ENCODE assay signal across 7 mouse cellular contexts in genomic region chrX:169973806-169974205, GRCm38 (mm10). TPM values are rescaled to one million over a fixed set of nuclear protein-coding genes. Genes with fewer than 3 reads are reported as not detected.
A peak's percentile ranks its signal among the peaks of the same experiment; 100 is the strongest.
DNase-seq lines count a peak whose midpoint lies in the region; ATAC-seq and TF ChIP-seq lines count a peak whose summit lies in the region.
"Not testable (repeated sequence)": the region's sequence is repeated elsewhere in the genome, so short reads cannot be mapped to it uniquely, and the experiment has no call there.

No protein-coding gene starts in this region.

- not testable (repeated sequence) for DNase-seq in MEL (ENCODE audit: low read depth, low spot score)
- peak; percentile 8 for DNase-seq in c-Kit-positive CD71-negative TER-119-negative erythroid progenitor cells, embryonic 14.5 days (ENCODE audit: low read depth)
- DNase-seq in fat pad, adult 2 months (ENCODE audit: extremely low read depth, low read depth, low spot score): peak; percentile 26
- peak; percentile 38 for DNase-seq in layer of hippocampus, adult 9-11 months
- peak; percentile 28 for DNase-seq in mesoderm, embryonic 11.5 days (ENCODE audit: low read depth, low spot score)
- peak; percentile 28 to 44 for DNase-seq in right cerebral cortex, postnatal 10 days (ENCODE audit: low spot score in 2 of 2)

- not testable (repeated sequence) for H3K9ac ChIP-seq in MEL (ENCODE audit: control insufficient read depth, low read depth, low read length, poor library complexity, severe bottlenecking); hindbrain, embryonic 16.5 days (ENCODE audit: low read depth, low read length)

- 0 out of 2 replicates have a peak, but pooled peaks have one; percentile 4 for ATAC-seq in hindbrain, embryonic 16.5 days

- TF ChIP-seq EP300 in MEL (IDR thresholded peaks at IDR 0.05; ENCODE audit: low read depth in 1 of 2, low read length in 2 of 2): not testable (repeated sequence)

- not testable (repeated sequence) for H3K36me3 ChIP-seq in MEL (ENCODE audit: control insufficient read depth in 1 of 2, insufficient read depth in 2 of 2, low read length in 2 of 2)
- H3K36me3 ChIP-seq in hindbrain, embryonic 16.5 days (ENCODE audit: control insufficient read depth, insufficient read depth, low read length): peaks cover 10% of the 10 kb centered on the region

- not testable (repeated sequence) for H3K4me3 ChIP-seq in MEL (ENCODE audit: control insufficient read depth in 1 of 2, insufficient read depth in 1 of 2, low read depth in 2 of 2, low read length in 2 of 2); hindbrain, embryonic 16.5 days (ENCODE audit: low read length)

- WGBS in hindbrain, embryonic 16.5 days: 59% methylated on average over 3 of the region's 3 CpGs

- not testable (repeated sequence) for TF ChIP-seq POLR2A in MEL (IDR thresholded peaks at IDR 0.05; ENCODE audit: control insufficient read depth in 1 of 2, insufficient read depth in 1 of 2, low read depth in 1 of 2, low read length in 2 of 2, poor library complexity in 1 of 2)

- H3K27me3 ChIP-seq in MEL (ENCODE audit: control insufficient read depth in 1 of 2, insufficient read depth in 2 of 2, low read length in 2 of 2); hindbrain, embryonic 16.5 days (replicated peaks; ENCODE audit: control insufficient read depth, insufficient read depth, low read length): not testable (repeated sequence)

- H3K4me1 ChIP-seq in MEL (ENCODE audit: control insufficient read depth in 1 of 2, insufficient read depth in 2 of 2, low read length in 2 of 2); hindbrain, embryonic 16.5 days (ENCODE audit: control insufficient read depth, insufficient read depth, low read depth, low read length): not testable (repeated sequence)

- H3K27ac ChIP-seq in MEL (ENCODE audit: control insufficient read depth, low read depth, low read length); hindbrain, embryonic 16.5 days (ENCODE audit: low read depth, low read length): not testable (repeated sequence)

- not testable (repeated sequence) for TF ChIP-seq CTCF in MEL (IDR thresholded peaks at IDR 0.05 in 2 of 3, conservative IDR thresholded peaks at IDR 0.05 in 1 of 3; ENCODE audit: control insufficient read depth in 1 of 3, insufficient read depth in 1 of 3, low read depth in 2 of 3, low read length in 3 of 3, poor library complexity in 1 of 3, severe bottlenecking in 1 of 3)

- TF ChIP-seq RAD21 in MEL (IDR thresholded peaks at IDR 0.05; ENCODE audit: low read depth, low read length): not testable (repeated sequence)

- not testable (repeated sequence) for H3K4me2 ChIP-seq in hindbrain, embryonic 16.5 days (ENCODE audit: low read length)

- not testable (repeated sequence) for H3K9me3 ChIP-seq in MEL (replicated peaks; ENCODE audit: insufficient read depth, low read length); hindbrain, embryonic 16.5 days (ENCODE audit: control insufficient read depth, low read length)

- H3K79me2 ChIP-seq in MEL (ENCODE audit: control insufficient read depth, insufficient read depth, low read length, poor library complexity): not testable (repeated sequence)

TF ChIP-seq in MEL, 35 proteins besides CTCF, POLR2A, EP300 and RAD21:
- TF ChIP-seq POLR2AphosphoS2 (IDR thresholded peaks at IDR 0.05; ENCODE audit: low read length): peak; percentile 64; the same call in 1 of the 2 replicates
TF ChIP-seq in MEL: peak in this region for 1; not testable (repeated sequence) for 34.

RNA-seq across cellular contexts. Expression of gene Gm21887, which starts 35.7 kb away (rescaled TPM):
- 2.5 and 4.7 TPM in 2 replicates for total RNA-seq in MEL (2012; rRNA removed)
- polyA plus RNA-seq in MEL (2012; ENCODE audit: insufficient read depth in 1 of 2, insufficient read length in 2 of 2, low read depth in 1 of 2, low replicate concordance in 2 of 2, missing spikeins in 1 of 2): 10 to 100 TPM in 1 of 2 experiments, not detected in 1; 88.8 TPM
- 91.3 and 180 TPM in 2 replicates for polyA plus RNA-seq in hindbrain, embryonic 16.5 days (2015; fragmentation: Nextera tagmentation; extraction: Ambion mirVana)
